ENCODE assay signal across 8 mouse cellular contexts in genomic region chr12:91766338-91767107, GRCm38 (mm10). TPM values are rescaled to one million over a fixed set of nuclear protein-coding genes. Genes with fewer than 3 reads are reported as not detected.
DNase-seq lines count a peak whose midpoint lies in the region; ATAC-seq and TF ChIP-seq lines count a peak whose summit lies in the region.

No protein-coding gene starts in this region.

- 58% methylated on average over 14 of the region's 14 CpGs for WGBS in embryonic facial prominence, embryonic 12.5 days
- WGBS in heart, embryonic 16.5 days: 35% methylated on average over 14 of the region's 14 CpGs
- 43% methylated on average over 14 of the region's 14 CpGs for WGBS in lung, postnatal 0 days
- 15% methylated on average over 14 of the region's 14 CpGs for WGBS in neural tube, embryonic 15.5 days

- H3K4me2 ChIP-seq in embryonic facial prominence, embryonic 12.5 days (replicated peaks): 0 out of 2 replicates have a peak overlapping the region, but pooled peaks have one; percentile 7
- peak overlapping the region; percentile 59 for H3K4me2 ChIP-seq in heart, embryonic 16.5 days (ENCODE audit: low read depth, low read length)
- peak overlapping the region; percentile 36 for H3K4me2 ChIP-seq in lung, postnatal 0 days (replicated peaks; ENCODE audit: low read depth, low read length)
- H3K4me2 ChIP-seq in neural tube, embryonic 15.5 days: peak overlapping the region; percentile 45

- no peak for TF ChIP-seq EP300 in lung, postnatal 0 days (IDR thresholded peaks at IDR 0.05)

- no peak overlapping the region for H3K9ac ChIP-seq in embryonic facial prominence, embryonic 12.5 days
- peak overlapping the region; percentile 54 for H3K9ac ChIP-seq in heart, embryonic 16.5 days (ENCODE audit: low read length)
- H3K9ac ChIP-seq in lung, postnatal 0 days (replicated peaks; ENCODE audit: low read depth): no peak overlapping the region
- no peak overlapping the region for H3K9ac ChIP-seq in neural tube, embryonic 15.5 days (replicated peaks)

- peaks cover 19% of the 10 kb centered on the region for H3K4me1 ChIP-seq in embryonic facial prominence, embryonic 12.5 days
- H3K4me1 ChIP-seq in heart, embryonic 16.5 days (ENCODE audit: control insufficient read depth, insufficient read depth, low read length): peaks cover 19% of the 10 kb centered on the region
- peaks cover 18% of the 10 kb centered on the region; the same call in 1 of the 2 replicates for H3K4me1 ChIP-seq in lung, postnatal 0 days (ENCODE audit: insufficient read depth, low read depth, low read length)
- peaks cover 27% of the 10 kb centered on the region for H3K4me1 ChIP-seq in neural tube, embryonic 15.5 days

- no peaks in the 10 kb centered on the region for H3K27me3 ChIP-seq in embryonic facial prominence, embryonic 12.5 days
- peaks cover 26% of the 10 kb centered on the region for H3K27me3 ChIP-seq in heart, embryonic 16.5 days (ENCODE audit: control insufficient read depth, insufficient read depth, low read length)
- no peaks in the 10 kb centered on the region for H3K27me3 ChIP-seq in lung, postnatal 0 days (replicated peaks; ENCODE audit: insufficient read depth, low read length)
- H3K27me3 ChIP-seq in neural tube, embryonic 15.5 days (replicated peaks): no peaks in the 10 kb centered on the region

- DNase-seq in ovary, postnatal 36 days (ENCODE audit: low spot score): peak; percentile 45
- no peak for DNase-seq in ovary, postnatal 14 days (ENCODE audit: low spot score)
- peak; percentile 56 for DNase-seq in kidney, postnatal 14 days
- DNase-seq in lung, postnatal 0 days (ENCODE audit: low spot score): peak; percentile 73
- DNase-seq in MN1 (ENCODE audit: low spot score): no peak

- ATAC-seq in embryonic facial prominence, embryonic 12.5 days (ENCODE audit: insufficient number of reproducible peaks, insufficient read depth, low FRiP score, low TSS enrichment): peak; percentile 75
- ATAC-seq in heart, embryonic 16.5 days (replicated peaks; ENCODE audit: extremely low read depth, insufficient read depth, low FRiP score): peak; percentile 85
- ATAC-seq in lung, postnatal 0 days: peak; percentile 69
- ATAC-seq in neural tube, embryonic 15.5 days (ENCODE audit: low FRiP score): peak; percentile 56; the same call in 1 of the 2 replicates

- no peak overlapping the region for H3K4me3 ChIP-seq in embryonic facial prominence, embryonic 12.5 days
- peak overlapping the region; percentile 36 for H3K4me3 ChIP-seq in heart, embryonic 16.5 days (ENCODE audit: low read length)
- peak overlapping the region; percentile 10; the same call in 1 of the 2 replicates for H3K4me3 ChIP-seq in lung, postnatal 0 days (ENCODE audit: low read depth, low read length)
- H3K4me3 ChIP-seq in neural tube, embryonic 15.5 days (replicated peaks): 0 out of 2 replicates have a peak overlapping the region, but pooled peaks have one; percentile 9

- H3K9me3 ChIP-seq in embryonic facial prominence, embryonic 12.5 days: no peaks in the 10 kb centered on the region
- peaks cover 6% of the 10 kb centered on the region for H3K9me3 ChIP-seq in heart, embryonic 16.5 days (replicated peaks; ENCODE audit: control insufficient read depth, low read length)
- H3K9me3 ChIP-seq in lung, postnatal 0 days (ENCODE audit: low read length): no peaks in the 10 kb centered on the region
- no peaks in the 10 kb centered on the region for H3K9me3 ChIP-seq in neural tube, embryonic 15.5 days (replicated peaks)

- no peak for TF ChIP-seq CTCF in lung, postnatal 0 days (IDR thresholded peaks at IDR 0.05)

- H3K27ac ChIP-seq in embryonic facial prominence, embryonic 12.5 days: no peak overlapping the region
- H3K27ac ChIP-seq in heart, embryonic 16.5 days (ENCODE audit: low read length): no peak overlapping the region
- H3K27ac ChIP-seq in lung, postnatal 0 days (ENCODE audit: low read length): peak overlapping the region; percentile 33; the same call in 1 of the 2 replicates
- H3K27ac ChIP-seq in neural tube, embryonic 15.5 days (replicated peaks): no peak overlapping the region

- H3K36me3 ChIP-seq in embryonic facial prominence, embryonic 12.5 days: no peaks in the 10 kb centered on the region
- no peaks in the 10 kb centered on the region for H3K36me3 ChIP-seq in heart, embryonic 16.5 days (ENCODE audit: control insufficient read depth, insufficient read depth)
- no peaks in the 10 kb centered on the region for H3K36me3 ChIP-seq in lung, postnatal 0 days (ENCODE audit: insufficient read depth, low read length)
- no peaks in the 10 kb centered on the region for H3K36me3 ChIP-seq in neural tube, embryonic 15.5 days

RNA-seq across cellular contexts. Expression of gene Ston2, which starts 21.7 kb away (rescaled TPM):
- 7.2 and 7.4 TPM in 2 replicates for polyA plus RNA-seq in embryonic facial prominence, embryonic 12.5 days (2016; fragmentation: Nextera tagmentation; extraction: Ambion mirVana)
- 2.9 and 3.7 TPM in 2 replicates for polyA plus RNA-seq in heart, embryonic 16.5 days (2015; fragmentation: Nextera tagmentation; extraction: Ambion mirVana)
- 6.2 and 6.8 TPM in 2 replicates for polyA plus RNA-seq in lung, postnatal 0 days (2015; fragmentation: Nextera tagmentation; extraction: Ambion mirVana)
- polyA plus RNA-seq in neural tube, embryonic 15.5 days (2015; fragmentation: Nextera tagmentation; extraction: Ambion mirVana): 6.8 and 9.8 TPM in 2 replicates

Comparison
In these comparisons a context has a peak if more than half of its experiments do, and no peak if none do; other contexts are left out.
1. DNase-seq: peak in ovary, postnatal 36 days (single experiment), kidney, postnatal 14 days (single experiment) and lung, postnatal 0 days (single experiment); none in ovary, postnatal 14 days (single experiment) and MN1 (single experiment).
2. H3K4me2 ChIP-seq: peak in every context shown above with its lines; median percentile 59 in heart, embryonic 16.5 days; 45 in neural tube, embryonic 15.5 days; 36 in lung, postnatal 0 days; 7 in embryonic facial prominence, embryonic 12.5 days.
3. Peak in every context shown above with its lines, with median percentiles within 50 percentile points of each other: ATAC-seq.